12 mouse cellular contexts compared by ENCODE assay signal in the genomic region with DNA sequence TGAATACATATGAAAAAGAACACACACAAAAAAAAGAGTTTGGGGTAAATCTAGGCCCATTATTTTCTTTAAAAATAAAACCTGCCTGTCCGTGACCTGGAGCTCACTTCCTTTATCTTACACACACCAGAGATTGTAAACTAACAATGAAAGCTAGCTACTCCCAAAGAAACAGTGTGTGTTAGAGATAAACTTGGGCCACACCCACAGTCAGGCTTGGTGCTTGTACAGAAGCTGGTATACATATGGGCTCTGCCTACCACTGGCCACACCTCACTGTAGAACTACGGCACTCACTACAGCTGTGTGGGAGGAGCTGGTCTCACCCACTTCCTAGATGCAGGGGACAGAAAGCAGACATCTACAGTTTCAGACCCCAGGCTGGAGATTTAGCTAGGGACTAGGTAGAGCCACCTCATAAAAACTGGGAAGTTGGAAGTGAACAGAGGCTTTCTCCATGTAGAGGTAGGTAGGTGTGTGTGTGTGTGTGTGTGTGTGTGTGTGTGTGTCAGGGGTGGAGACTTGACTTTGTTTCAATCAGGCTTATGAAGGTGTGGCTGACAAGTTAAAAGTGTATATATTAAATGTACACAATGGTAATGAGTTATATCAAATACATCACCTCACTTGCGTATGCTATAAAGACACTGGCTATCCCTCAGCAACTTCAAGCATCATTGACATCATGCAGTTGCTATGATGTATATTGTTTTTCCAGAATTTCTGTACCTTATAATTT. TPM values are rescaled to one million over a fixed set of nuclear protein-coding genes. Genes with fewer than 3 reads are reported as not detected.
DNase-seq lines count a peak whose midpoint lies in the region; ATAC-seq and TF ChIP-seq lines count a peak whose summit lies in the region.
"Had no signal": no experiment of that assay in that cellular context is flagged by ENCODE, and none has a peak within 500 bp of the region (broad histone marks: within the 10 kb centered on the region; RNA-seq: fewer than 3 reads in every experiment).

No protein-coding gene starts in this region.

- 45% methylated on average over 3 of the region's 3 CpGs for whole genome bisulfite sequencing in heart, embryonic 10.5 days
- WGBS in heart, adult 2 months = 75% methylated on average over 3 of the region's 3 CpGs
- WGBS in intestine, embryonic 14.5 days = 56% methylated on average over 3 of the region's 3 CpGs

- no peak overlapping the region for H3K4me2 ChIP-seq in intestine, embryonic 14.5 days (ENCODE audit: low read length)

- H3K4me1 ChIP-seq in heart, embryonic 10.5 days = peaks cover 46% of the 10 kb centered on the region
- H3K4me1 ChIP-seq in heart, adult 2 months (ENCODE audit: control insufficient read depth, insufficient read depth, low read length) = peaks cover 2% of the 10 kb centered on the region
- H3K4me1 ChIP-seq in intestine, embryonic 14.5 days (replicated peaks; ENCODE audit: control insufficient read depth, insufficient read depth, low read length) = peaks cover 4% of the 10 kb centered on the region; the same call in 1 of the 2 replicates

- intact Hi-C loops in heart, adult 2 months (cut with DNase I) = no loop called here

- no peaks in the 10 kb centered on the region for H3K36me3 ChIP-seq in heart, embryonic 10.5 days
- H3K36me3 ChIP-seq in heart, adult 2 months (ENCODE audit: control insufficient read depth, insufficient read depth, low read length) = no peaks in the 10 kb centered on the region
- H3K36me3 ChIP-seq in intestine, embryonic 14.5 days (ENCODE audit: control insufficient read depth, insufficient read depth, low read length) = no peaks in the 10 kb centered on the region

- no peak overlapping the region for H3K27ac ChIP-seq in heart, embryonic 10.5 days
- H3K27ac ChIP-seq in heart, adult 2 months = no peak overlapping the region
- no peak overlapping the region for H3K27ac ChIP-seq in intestine, embryonic 14.5 days (ENCODE audit: low read depth)
- H3K27ac ChIP-seq: kidney, postnatal 0 days had no signal

- no peak overlapping the region for H3K4me3 ChIP-seq in heart, embryonic 10.5 days
- no peak overlapping the region for H3K4me3 ChIP-seq in heart, adult 2 months
- no peak overlapping the region for H3K4me3 ChIP-seq in intestine, embryonic 14.5 days (ENCODE audit: low read depth, low read length)

- no peaks in the 10 kb centered on the region for H3K79me2 ChIP-seq in heart, adult 2 months (replicated peaks; ENCODE audit: control insufficient read depth, insufficient read depth, low read length)

- peak; percentile 70 for ATAC-seq in CD4-positive, CD25-positive, alpha-beta regulatory T cell, adult 4 months
- ATAC-seq in intestine, embryonic 14.5 days (replicated peaks; ENCODE audit: low FRiP score, low TSS enrichment, low read depth) = peak; percentile 60; the same call in 1 of the 2 replicates

- no peaks in the 10 kb centered on the region for H3K9me3 ChIP-seq in heart, embryonic 10.5 days
- H3K9me3 ChIP-seq in intestine, embryonic 14.5 days (ENCODE audit: control insufficient read depth, low read length) = no peaks in the 10 kb centered on the region

- no peak for TF ChIP-seq EP300 in heart, adult 2 months (IDR thresholded peaks at IDR 0.05; ENCODE audit: insufficient read depth, low read depth, low read length)

- no peaks in the 10 kb centered on the region for H3K27me3 ChIP-seq in heart, embryonic 10.5 days (ENCODE audit: insufficient read depth, poor library complexity, severe bottlenecking)
- H3K27me3 ChIP-seq in heart, adult 2 months (ENCODE audit: control insufficient read depth, insufficient read depth, low read length) = no peaks in the 10 kb centered on the region
- H3K27me3 ChIP-seq in intestine, embryonic 14.5 days (replicated peaks; ENCODE audit: control insufficient read depth, insufficient read depth, low read length) = no peaks in the 10 kb centered on the region

- TF ChIP-seq CTCF in heart, adult 2 months (IDR thresholded peaks at IDR 0.05) = no peak

- DNase-seq in heart, embryonic 10.5 days (ENCODE audit: low spot score) = peak; percentile 94
- DNase-seq in heart, adult 2 months = no peak
- DNase-seq in intestine, embryonic 14.5 days (ENCODE audit: low spot score) = no peak
- DNase-seq in spleen, postnatal 4 days (ENCODE audit: low spot score in 2 of 2) = peak; percentile 70 to 73
- no peak for DNase-seq in cerebellum, adult 18-20 months
- no peak for DNase-seq in urinary bladder, postnatal 14 days (ENCODE audit: low spot score)
- no peak for DNase-seq in cerebellum, postnatal 4 days (ENCODE audit: low spot score in 2 of 2)
- DNase-seq: adrenal gland, adult 2 months; lung, postnatal 10 days had no signal

- TF ChIP-seq POLR2A in heart, adult 2 months (IDR thresholded peaks at IDR 0.05; ENCODE audit: insufficient read depth, low read depth, low read length) = no peak

- H3K9ac ChIP-seq in heart, adult 2 months (ENCODE audit: low read depth, low read length) = no peak overlapping the region
- no peak overlapping the region for H3K9ac ChIP-seq in intestine, embryonic 14.5 days (ENCODE audit: low read length)

RNA-seq across cellular contexts. Expression of gene Ankrd6, which starts 41.2 kb away (rescaled TPM):
- 8.3 and 8.4 TPM in 2 replicates for polyA plus RNA-seq in heart, embryonic 10.5 days (2016; fragmentation: Nextera tagmentation; extraction: Ambion mirVana)
- total RNA-seq in heart, adult 2 months (2021) = 1 to 10 TPM; 4.1 to 4.9 TPM
- 1.1 TPM in 2 replicates for polyA plus RNA-seq in heart, adult 2 months (2012; rRNA removed)
- polyA plus RNA-seq in CD4-positive, CD25-positive, alpha-beta regulatory T cell, adult 4 months (2017; shearing (Covaris generic)) = 1 to 10 TPM; 2.2 TPM
- polyA plus RNA-seq in intestine, embryonic 14.5 days (2014; fragmentation: Nextera tagmentation; extraction: Ambion mirVana) = 5.0 and 6.1 TPM in 2 replicates
- total RNA-seq: neutrophil, adult 5-6 weeks had no signal

Comparison
In these comparisons a context has a peak if more than half of its experiments do, and no peak if none do; other contexts are left out.
1. DNase-seq: peak in heart, embryonic 10.5 days (single experiment) and spleen, postnatal 4 days (2 of 2); none in heart, adult 2 months (0 of 2), intestine, embryonic 14.5 days (single experiment), cerebellum, adult 18-20 months (0 of 2), urinary bladder, postnatal 14 days (single experiment) and cerebellum, postnatal 4 days (0 of 2).